Mouse (Mus musculus): ENCODE data around the gene Krt18.
"Not testable (repeated sequence)": the region's sequence is repeated elsewhere in the genome, so short reads cannot be mapped to it uniquely, and the experiment has no call there.

Krt18 gene

GRCm38 (mm10) chr15:102065661-102066325 lies 37.8 kb downstream of the Krt18 start:
- peak; percentile 92 for DNase-seq (ENCODE audit: low read depth, low spot score)

- DNase-seq (ENCODE audit: low read depth, low spot score) = no peak
Measured at GRCm38 (mm10) chr15:102070476-102071467, 42.8 kb downstream of the Krt18 start.

- DNase-seq (ENCODE audit: low read depth, low spot score) = no peak
Measured at GRCm38 (mm10) chr15:102072963-102073558, 45.1 kb downstream of the Krt18 start.

- DNase-seq (ENCODE audit: low read depth, low spot score) = peak; percentile 98
Measured at GRCm38 (mm10) chr15:102073559-102074069, 45.6 kb downstream of the Krt18 start, which contains the start of gene Eif4b. Gene Eif4b (plus strand): TSS chr15:102073773.

GRCm38 (mm10) chr15:102074070-102074731 lies 46.2 kb downstream of the Krt18 start:
- DNase-seq (ENCODE audit: low read depth, low spot score) = peak; percentile 61

GRCm38 (mm10) chr15:102074876-102075585 lies 47.1 kb downstream of the Krt18 start:
- DNase-seq (ENCODE audit: low read depth, low spot score) = no peak

GRCm38 (mm10) chr15:102077111-102077677 lies 49.2 kb downstream of the Krt18 start:
- no peak for DNase-seq (ENCODE audit: low read depth, low spot score)

- no peak for DNase-seq (ENCODE audit: low read depth, low spot score)
Measured at GRCm38 (mm10) chr15:102079221-102079620, 51.2 kb downstream of the Krt18 start.

GRCm38 (mm10) chr15:102079924-102080323 lies 51.9 kb downstream of the Krt18 start:
- DNase-seq (ENCODE audit: low read depth, low spot score) = not testable (repeated sequence)

- DNase-seq (ENCODE audit: low read depth, low spot score) = no peak
Measured at GRCm38 (mm10) chr15:102080429-102080828, 52.4 kb downstream of the Krt18 start.

All from forelimb bud, embryonic 11.5 days (tissue).